Mouse (Mus musculus): ENCODE measurements around the gene Tac4. TPM values are rescaled to one million over a fixed set of nuclear protein-coding genes. Genes with fewer than 3 reads are reported as not detected.

The Tac4 gene
- total and polyA plus RNA-seq, 3 experiments, result 0.07 to 0.39 TPM; not detected in 1

DNA sequence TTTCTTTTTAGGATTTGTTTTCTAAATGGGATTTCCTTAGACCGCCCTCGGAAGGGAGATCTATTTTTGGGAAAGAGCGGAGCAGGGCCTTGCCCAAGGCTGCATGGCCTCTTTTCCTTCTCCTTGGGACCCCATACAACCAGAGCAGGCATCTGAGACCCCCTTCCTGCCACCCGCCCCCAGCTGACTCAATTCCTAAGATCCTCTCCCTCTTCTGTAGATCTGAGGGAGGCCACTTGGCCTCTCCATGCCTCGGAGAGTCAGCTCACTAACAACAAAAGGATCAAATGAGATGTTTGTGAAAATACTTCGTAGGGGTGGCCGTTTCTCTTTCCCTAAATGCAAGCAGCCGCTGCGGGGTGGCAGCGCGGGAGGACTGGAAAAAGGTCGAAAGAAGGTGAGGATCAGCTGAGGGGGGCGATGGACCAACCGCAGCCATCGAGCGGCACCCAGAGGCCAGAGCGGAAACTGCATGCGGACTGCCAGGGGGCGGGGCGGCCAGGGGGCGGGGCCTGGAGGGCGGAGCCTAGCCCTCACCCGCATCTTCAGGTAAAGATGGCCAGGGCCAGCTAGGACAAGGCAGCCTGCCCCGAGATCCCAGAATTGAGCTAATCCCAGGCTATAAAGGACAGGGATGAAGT lies 29.5 kb upstream of the Tac4 start (continued):
- TF ChIP-seq MAX (IDR thresholded peaks at IDR 0.05; ENCODE audit: low read length) (no peak), NRF1 (IDR thresholded peaks at IDR 0.05; ENCODE audit: insufficient read depth, low read depth, low read length, poor library complexity, severe bottlenecking) (no peak)

DNA sequence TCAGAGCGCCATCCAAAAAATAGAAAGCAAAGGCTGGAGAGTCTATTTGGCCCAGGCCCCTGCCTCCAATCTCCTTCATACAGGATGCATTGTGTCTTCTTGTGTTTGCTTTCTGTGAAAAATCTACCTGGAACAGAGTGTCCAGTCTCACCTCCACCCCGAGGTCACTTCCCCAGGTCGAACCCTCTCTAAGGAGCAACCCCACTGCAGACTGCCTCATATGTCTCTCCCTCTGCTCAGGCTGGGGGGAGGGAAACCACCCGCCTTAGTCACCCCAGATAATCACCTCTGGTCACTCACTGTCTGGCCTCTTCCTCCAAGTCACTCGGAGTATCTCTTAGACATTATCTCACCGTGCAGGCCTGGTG lies 29.0 kb upstream of the Tac4 start:
- Histone ChIP-seq H3K27ac (ENCODE audit: control insufficient read depth, low read depth, low read length) (no peak overlapping the region), H3K27me3 (ENCODE audit: control insufficient read depth in 1 of 2, insufficient read depth in 2 of 2, low read length in 2 of 2) (peaks cover 6 to 8% of the 10 kb centered on the region in 2 experiments), H3K36me3 (ENCODE audit: control insufficient read depth in 1 of 2, insufficient read depth in 2 of 2, low read length in 2 of 2) (no peaks in the 10 kb centered on the region), H3K9ac (ENCODE audit: control insufficient read depth, low read depth, low read length, poor library complexity, severe bottlenecking) (no peak overlapping the region), H3K4me1 (ENCODE audit: control insufficient read depth in 1 of 2, insufficient read depth in 2 of 2, low read length in 2 of 2) (0 out of 4 replicates have a peak, but pooled peaks cover 0 to 2% of the 10 kb centered on the region in 2 experiments), H3K4me3 (ENCODE audit: control insufficient read depth in 1 of 2, insufficient read depth in 1 of 2, low read depth in 2 of 2, low read length in 2 of 2) (peak overlapping the region in 1 of 2 experiments; percentile 39; a peak in 1 of 4 replicates), H3K79me2 (ENCODE audit: control insufficient read depth, insufficient read depth, low read length, poor library complexity) (no peaks in the 10 kb centered on the region), H3K9me3 (replicated peaks; ENCODE audit: insufficient read depth, low read length) (no peaks in the 10 kb centered on the region)
- TF ChIP-seq TCF12 (IDR thresholded peaks at IDR 0.05; ENCODE audit: low read depth, low read length), result no peak
- no peak for TF ChIP-seq SMC3 (IDR thresholded peaks at IDR 0.05; ENCODE audit: low read depth, low read length)
- TF ChIP-seq HCFC1 (IDR thresholded peaks at IDR 0.05; ENCODE audit: low read depth, low read length), result no peak
- TF ChIP-seq TBP (IDR thresholded peaks at IDR 0.05; ENCODE audit: low read depth, low read length), result no peak
- no peak for TF ChIP-seq MAFK (IDR thresholded peaks at IDR 0.05; ENCODE audit: borderline replicate concordance, low read depth, low read length)
- TF ChIP-seq NRF1 (IDR thresholded peaks at IDR 0.05; ENCODE audit: insufficient read depth, low read depth, low read length, poor library complexity, severe bottlenecking), result no peak
- TF ChIP-seq JUND (IDR thresholded peaks at IDR 0.05; ENCODE audit: low read depth, low read length), result no peak
- DNase-seq (ENCODE audit: low read depth, low spot score), result no peak

DNA sequence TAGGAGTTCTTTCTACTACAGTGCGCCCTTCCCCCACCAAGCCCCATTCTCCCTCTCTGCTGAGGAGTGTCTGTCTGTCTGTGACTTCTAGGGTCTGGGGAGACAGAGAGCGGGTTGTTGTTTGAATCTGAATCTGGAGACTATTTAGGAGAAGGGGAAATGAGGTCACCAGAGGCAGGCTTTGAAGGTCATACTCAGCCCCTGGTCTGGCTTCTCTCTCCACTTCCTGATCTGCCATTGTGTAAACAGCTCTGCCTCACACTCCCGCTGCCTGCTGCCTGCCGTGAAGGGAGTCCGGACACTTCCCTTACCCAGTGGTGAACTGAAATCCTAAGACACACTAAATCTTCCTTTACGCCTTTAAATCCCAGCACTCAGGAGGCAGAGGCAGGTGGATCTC lies 22.9 kb upstream of the Tac4 start:
- no peaks in the 10 kb centered on the region for H3K4me1 ChIP-seq (ENCODE audit: control insufficient read depth in 1 of 2, insufficient read depth in 2 of 2, low read length in 2 of 2)
- H3K79me2 ChIP-seq (ENCODE audit: control insufficient read depth, insufficient read depth, low read length, poor library complexity), result no peaks in the 10 kb centered on the region
- no peak for DNase-seq (ENCODE audit: low read depth, low spot score)
- H3K9ac ChIP-seq (ENCODE audit: control insufficient read depth, low read depth, low read length, poor library complexity, severe bottlenecking), result no peak overlapping the region
- H3K36me3 ChIP-seq (ENCODE audit: control insufficient read depth in 1 of 2, insufficient read depth in 2 of 2, low read length in 2 of 2), result no peaks in the 10 kb centered on the region
- TF ChIP-seq MYB (IDR thresholded peaks at IDR 0.05; ENCODE audit: low read depth, low read length) (no peak), MAZ (IDR thresholded peaks at IDR 0.05; ENCODE audit: low read depth, low read length) (no peak), ETS1 (IDR thresholded peaks at IDR 0.05; ENCODE audit: low read depth, low read length) (no peak), KAT2A (conservative IDR thresholded peaks at IDR 0.05; ENCODE audit: low read depth, low read length) (no peak), GATA1 (IDR thresholded peaks at IDR 0.05; ENCODE audit: low read depth, low read length) (no peak), ELF1 (IDR thresholded peaks at IDR 0.05; ENCODE audit: low read depth, low read length) (no peak), NELFE (IDR thresholded peaks at IDR 0.05; ENCODE audit: low read depth, low read length) (no peak), EP300 (IDR thresholded peaks at IDR 0.05; ENCODE audit: low read depth in 1 of 2, low read length in 2 of 2) (no peak), NRF1 (IDR thresholded peaks at IDR 0.05; ENCODE audit: insufficient read depth, low read depth, low read length, poor library complexity, severe bottlenecking) (no peak), CTCF (IDR thresholded peaks at IDR 0.05 in 2 of 3, conservative IDR thresholded peaks at IDR 0.05 in 1 of 3; ENCODE audit: control insufficient read depth in 1 of 3, insufficient read depth in 1 of 3, low read depth in 2 of 3, low read length in 3 of 3, poor library complexity in 1 of 3, severe bottlenecking in 1 of 3) (no peak)
- H3K27ac ChIP-seq (ENCODE audit: control insufficient read depth, low read depth, low read length), result no peak overlapping the region
- H3K9me3 ChIP-seq (replicated peaks; ENCODE audit: insufficient read depth, low read length), result no peaks in the 10 kb centered on the region
- H3K4me3 ChIP-seq (ENCODE audit: control insufficient read depth in 1 of 2, insufficient read depth in 1 of 2, low read depth in 2 of 2, low read length in 2 of 2), result no peak overlapping the region
- H3K27me3 ChIP-seq (ENCODE audit: control insufficient read depth in 1 of 2, insufficient read depth in 2 of 2, low read length in 2 of 2), result peaks cover 27 to 29% of the 10 kb centered on the region in 2 experiments

All from MEL (cell line).